23 mouse cellular contexts compared by ENCODE assay signal in genomic region chr7:138526143-138526542, GRCm38 (mm10).
DNase-seq lines count a peak whose midpoint lies in the region; TF ChIP-seq lines count a peak whose summit lies in the region.
"Had no signal": no experiment of that assay in that cellular context is flagged by ENCODE, and none has a peak within 500 bp of the region (broad histone marks: within the 10 kb centered on the region; RNA-seq: fewer than 3 reads in every experiment).

No protein-coding gene starts in this region.

- peak; percentile 20 for TF ChIP-seq CTCF in layer of hippocampus, adult 2 months (conservative IDR thresholded peaks at IDR 0.05)
- TF ChIP-seq CTCF in cortical plate, adult 2 months (IDR thresholded peaks at IDR 0.05; ENCODE audit: extremely low read depth, insufficient read depth, low read length): peak; percentile 35; the same call in 1 of the 2 replicates

- no peaks in the 10 kb centered on the region for H3K4me1 ChIP-seq in cortical plate, adult 2 months (ENCODE audit: control insufficient read depth, insufficient read depth, low read length)
- H3K4me1 ChIP-seq: hindbrain, embryonic 10.5 days; liver, embryonic 13.5 days; megakaryocyte, embryonic 14.5 days; neural tube, embryonic 15.5 days had no signal

- no peak for TF ChIP-seq POLR2A in cortical plate, adult 2 months (IDR thresholded peaks at IDR 0.05; ENCODE audit: extremely low read depth, insufficient read depth, low read length)

- no peak overlapping the region for H3K27ac ChIP-seq in layer of hippocampus, adult 2 months
- H3K27ac ChIP-seq in cortical plate, adult 2 months (ENCODE audit: insufficient read depth, low read length): no peak overlapping the region
- H3K27ac ChIP-seq: hindbrain, embryonic 10.5 days; liver, embryonic 13.5 days; neural tube, embryonic 15.5 days had no signal

- H3K4me3 ChIP-seq in layer of hippocampus, adult 2 months: no peak overlapping the region
- H3K4me3 ChIP-seq in cortical plate, adult 2 months (ENCODE audit: insufficient read depth, low read length): no peak overlapping the region
- H3K4me3 ChIP-seq: hindbrain, embryonic 10.5 days; liver, embryonic 13.5 days; megakaryocyte, embryonic 14.5 days; neural tube, embryonic 15.5 days had no signal

- DNase-seq in layer of hippocampus, adult 2 months (ENCODE audit: low spot score in 2 of 2): no peak
- DNase-seq in layer of hippocampus, postnatal 25 days (ENCODE audit: extremely low spot score in 1 of 2, low spot score in 1 of 2): no peak
- DNase-seq in cerebellum, adult 11-12 months: peak; percentile 32
- DNase-seq in cerebellum, adult 9-10 months: peak; percentile 47
- DNase-seq in kidney, adult 18-20 months: no peak
- no peak for DNase-seq in spleen, postnatal 4 days (ENCODE audit: low spot score in 2 of 2)
- DNase-seq: adrenal gland, postnatal 25 days; heart, postnatal 14 days; kidney, adult 9 months; kidney, postnatal 14 days; left cerebral cortex, postnatal 4 days; liver, embryonic 13.5 days; lung, adult 18-20 months; lung, postnatal 4 days; midbrain, embryonic 14.5 days; retina, postnatal 1 day; right cerebral cortex, postnatal 14 days; thymus, adult 2 months; thymus, postnatal 36 days had no signal

Comparison
In these comparisons a context has a peak if more than half of its experiments do, and no peak if none do; other contexts are left out.
1. DNase-seq: peak in cerebellum, adult 11-12 months (single experiment) and cerebellum, adult 9-10 months (single experiment); none in layer of hippocampus, adult 2 months (0 of 2), layer of hippocampus, postnatal 25 days (0 of 2), kidney, adult 18-20 months (single experiment) and spleen, postnatal 4 days (0 of 2).